Mouse (Mus musculus) small intestine, adult 2 months (tissue): ENCODE measurements around the gene Meox1.

Source experiments
- CTCF ChIP-seq: fragments of 200-500 bp; IDR thresholded peaks from 2 replicates; pipeline ENCODE4 v1.5.1; 2012; ENCODE audit warnings: low read depth, mild to moderate bottlenecking, control low read depth, inconsistent platforms, low read length, moderate library complexity, mixed read lengths; ENCODE audit not compliant: insufficient replicate concordance, insufficient read length; ENCODE audit errors: extremely low read depth
- POLR2A ChIP-seq: fragments of 200-500 bp; IDR thresholded peaks from 2 replicates; pipeline ENCODE4 v1.6.1; 2012; ENCODE audit warnings: low read depth, mild to moderate bottlenecking, control low read depth, inconsistent platforms, low read length, moderate library complexity

DNA sequence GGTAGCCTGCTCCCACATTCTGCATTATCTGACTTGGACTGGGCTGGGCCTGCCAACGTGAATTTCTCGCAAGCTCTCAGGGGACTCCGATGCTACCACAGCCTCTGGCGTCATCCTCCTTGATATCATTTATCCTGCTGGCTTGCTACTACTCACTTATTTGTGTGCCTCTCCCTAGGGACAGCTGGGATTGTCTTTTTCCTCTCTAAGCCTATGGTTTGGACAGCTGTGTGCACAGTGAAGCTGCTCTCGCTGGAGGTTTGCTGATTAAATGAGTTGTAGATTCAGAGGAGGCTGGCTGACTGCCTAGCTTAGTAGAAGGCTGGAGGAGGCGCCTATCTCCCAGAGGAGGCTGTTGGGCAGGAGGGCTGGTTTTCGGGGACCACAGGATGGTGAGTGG, 62.2 kb downstream of the Meox1 start:
- TF ChIP-seq CTCF (no peak), POLR2A (no peak)
